Mouse (Mus musculus) midbrain, postnatal 0 days (tissue): ENCODE results near the gene Agt. TPM values are rescaled to one million over a fixed set of nuclear protein-coding genes. Genes with fewer than 3 reads are reported as not detected.

Experiments used
- ATAC-seq: fragments of 200-750 bp; cut with Nextera tagmentation; 2 replicates; pipeline ENCODE4 v1.8.0; 2017; ENCODE audit warnings: moderate number of reproducible peaks, mild to moderate bottlenecking, moderate TSS enrichment, moderate library complexity; ENCODE audit not compliant: low FRiP score
- DNase-seq: peaks from one replicate; pipeline ENCODE4 v3.0.0-alpha.2; 2015; ENCODE audit warnings: low spot score
- H3K27ac ChIP-seq: fragments of 300-500 bp; sonication (generic); 2 replicates; pipeline ENCODE4 v1.5.1; 2014; ENCODE audit warnings: low read depth, mild to moderate bottlenecking, low read length, mixed read lengths
- H3K27me3 ChIP-seq: fragments of 300-500 bp; sonication (generic); 2 replicates; pipeline ENCODE4 v1.6.1; 2014; ENCODE audit warnings: low read length, control low read depth, mixed read lengths; ENCODE audit not compliant: insufficient read depth
- H3K36me3 ChIP-seq: fragments of 300-500 bp; sonication (generic); 2 replicates; pipeline ENCODE4 v1.6.1; 2014; ENCODE audit warnings: low read length, control low read depth, mixed read lengths; ENCODE audit not compliant: insufficient read depth
- H3K4me1 ChIP-seq: fragments of 300-500 bp; sonication (generic); 2 replicates; pipeline ENCODE4 v1.6.1; 2014; ENCODE audit warnings: mild to moderate bottlenecking, control low read depth, antibody characterized with exemption, low read length, mixed read lengths; ENCODE audit not compliant: insufficient read depth
- H3K4me2 ChIP-seq: fragments of 300-500 bp; sonication (generic); 2 replicates; pipeline ENCODE4 v1.6.1; 2014; ENCODE audit warnings: low read depth, mild to moderate bottlenecking, low read length, mixed read lengths; ENCODE audit not compliant: poor library complexity, severe bottlenecking
- H3K4me3 ChIP-seq: fragments of 300-500 bp; sonication (generic); 2 replicates; pipeline ENCODE4 v1.5.1; 2014; ENCODE audit warnings: low read depth, mild to moderate bottlenecking, low read length, moderate library complexity
- H3K9ac ChIP-seq: fragments of 300-500 bp; sonication (generic); replicated peaks from 2 replicates; pipeline ENCODE4 v1.6.1; 2014; ENCODE audit warnings: mild to moderate bottlenecking, low read length, moderate library complexity, mixed read lengths; ENCODE audit not compliant: poor library complexity, severe bottlenecking
- H3K9me3 ChIP-seq: fragments of 300-500 bp; sonication (generic); 2 replicates; pipeline ENCODE4 v1.6.1; 2016; ENCODE audit warnings: low read length, control low read depth
- CTCF ChIP-seq: IDR thresholded peaks from 2 replicates; pipeline ENCODE4 v1.5.1; 2016; ENCODE audit warnings: antibody characterized with exemption, mild to moderate bottlenecking
- WGBS: fragments of 180-500 bp; shearing (Covaris S2); extraction: QIAGEN DNeasy Blood & Tissue Kit; methylation state at CpG from one replicate; pipeline ENCODE4 v1.1.7; 2014; 5-methylcytosine and 5-hydroxymethylcytosine counted together
- polyA plus RNA-seq: library from polyadenylated mRNA; unstranded; fragments of >200 nt; fragmentation: Nextera tagmentation; extraction: Ambion mirVana; gene quantifications from 2 replicates; pipeline ENCODE4 v1.2.1, GENCODE M21; 2015
- total RNA-seq: library from RNA; depleted of rRNA; stranded (reverse); fragments of >200 nt; gene quantifications from 2 replicates; pipeline ENCODE4 v1.2.3, GENCODE M21; 2014

The Agt gene
- total and polyA plus RNA-seq, 2 experiments from 2014 or later, result 65.9 to 104 TPM

GRCm38 (mm10) chr8:124547269-124547668, 22.2 kb downstream of the Agt start:
- 82% methylated on average over 11 of the region's 11 CpGs for WGBS
- no peak overlapping the region for H3K27ac ChIP-seq
- H3K4me2 ChIP-seq, result no peak overlapping the region
- no peak for TF ChIP-seq CTCF
- H3K4me3 ChIP-seq, result no peak overlapping the region
- no peak overlapping the region for H3K9ac ChIP-seq
- no peaks in the 10 kb centered on the region for H3K4me1 ChIP-seq
- H3K27me3 ChIP-seq, result no peaks in the 10 kb centered on the region
- ATAC-seq, result no peak
- peaks cover 92% of the 10 kb centered on the region for H3K36me3 ChIP-seq
- H3K9me3 ChIP-seq, result no peaks in the 10 kb centered on the region
- peak; percentile 33 for DNase-seq

GRCm38 (mm10) chr8:124546815-124547214, 22.7 kb downstream of the Agt start:
- no peak for TF ChIP-seq CTCF
- Histone ChIP-seq H3K9me3 (no peaks in the 10 kb centered on the region), H3K27ac (no peak overlapping the region), H3K36me3 (peaks cover 92% of the 10 kb centered on the region), H3K9ac (no peak overlapping the region), H3K4me2 (no peak overlapping the region), H3K4me1 (no peaks in the 10 kb centered on the region), H3K27me3 (no peaks in the 10 kb centered on the region), H3K4me3 (no peak overlapping the region)
- DNase-seq, result no peak
- 91% methylated on average over 7 of the region's 7 CpGs for WGBS
- ATAC-seq, result no peak

- Histone ChIP-seq H3K9ac (no peak overlapping the region), H3K36me3 (peaks cover 93% of the 10 kb centered on the region), H3K9me3 (no peaks in the 10 kb centered on the region), H3K27me3 (no peaks in the 10 kb centered on the region), H3K27ac (no peak overlapping the region), H3K4me1 (no peaks in the 10 kb centered on the region), H3K4me2 (no peak overlapping the region), H3K4me3 (no peak overlapping the region)
- WGBS, result 93% methylated on average over 6 of the region's 6 CpGs
- ATAC-seq (no peak), DNase-seq (no peak)
- TF ChIP-seq CTCF, result no peak
Measured at GRCm38 (mm10) chr8:124546371-124546770, 23.1 kb downstream of the Agt start.

GRCm38 (mm10) chr8:124543272-124543671, 26.2 kb downstream of the Agt start:
- TF ChIP-seq CTCF, result no peak
- DNase-seq (no peak), ATAC-seq (no peak)
- WGBS, result 90% methylated on average over 5 of the region's 5 CpGs
- Histone ChIP-seq H3K9me3 (no peaks in the 10 kb centered on the region), H3K27me3 (no peaks in the 10 kb centered on the region), H3K4me2 (no peak overlapping the region), H3K4me1 (no peaks in the 10 kb centered on the region), H3K4me3 (no peak overlapping the region), H3K36me3 (peaks cover 91% of the 10 kb centered on the region), H3K9ac (no peak overlapping the region), H3K27ac (no peak overlapping the region)

- 96% methylated on average over 4 of the region's 4 CpGs for WGBS
- Histone ChIP-seq H3K9me3 (no peaks in the 10 kb centered on the region), H3K4me3 (no peak overlapping the region), H3K27me3 (no peaks in the 10 kb centered on the region), H3K4me1 (no peaks in the 10 kb centered on the region), H3K36me3 (peaks cover 87% of the 10 kb centered on the region), H3K4me2 (no peak overlapping the region), H3K9ac (no peak overlapping the region), H3K27ac (no peak overlapping the region)
- DNase-seq (no peak), ATAC-seq (no peak)
- no peak for TF ChIP-seq CTCF
Measured at GRCm38 (mm10) chr8:124542001-124542400, 27.5 kb downstream of the Agt start.

- ATAC-seq (no peak), DNase-seq (no peak)
- H3K4me1 ChIP-seq, result no peaks in the 10 kb centered on the region
- no peak for TF ChIP-seq CTCF
- peak overlapping the region; percentile 36; the same call in 1 of the 2 replicates for H3K9ac ChIP-seq
- no peak overlapping the region for H3K4me2 ChIP-seq
- no peaks in the 10 kb centered on the region for H3K27me3 ChIP-seq
- 93% methylated on average over 12 of the region's 12 CpGs for WGBS
- peaks cover 83% of the 10 kb centered on the region for H3K36me3 ChIP-seq
- no peaks in the 10 kb centered on the region for H3K9me3 ChIP-seq
- no peak overlapping the region for H3K27ac ChIP-seq
- no peak overlapping the region for H3K4me3 ChIP-seq
Measured at GRCm38 (mm10) chr8:124540906-124541305, 28.6 kb downstream of the Agt start.
